Mouse (Mus musculus): ENCODE results near the gene Cilp2. TPM values are rescaled to one million over a fixed set of nuclear protein-coding genes. Genes with fewer than 3 reads are reported as not detected.

Cilp2 gene
- polyA plus RNA-seq, 1 experiment, result 0.36 TPM

GRCm38 (mm10) chr8:69888902-69889301 lies 1.4 kb upstream of the Cilp2 start:
- H3K27me3 ChIP-seq (ENCODE audit: control insufficient read depth, insufficient read depth, low read length), result no peaks in the 10 kb centered on the region; the same call in 1 of the 2 replicates
- TF ChIP-seq POLR2A (IDR thresholded peaks at IDR 0.05; ENCODE audit: control insufficient read depth, low read depth, low read length) (no peak), CTCF (IDR thresholded peaks at IDR 0.05; ENCODE audit: control insufficient read depth, insufficient read depth, insufficient replicate concordance, low read depth, low read length) (no peak)
- no peak overlapping the region for H3K27ac ChIP-seq (ENCODE audit: control insufficient read depth, insufficient read depth, low read depth, low read length)
- peaks cover 34% of the 10 kb centered on the region for H3K4me1 ChIP-seq (ENCODE audit: control insufficient read depth, insufficient read depth, low read length)
- H3K36me3 ChIP-seq (ENCODE audit: control insufficient read depth, insufficient read depth, low read length), result no peaks in the 10 kb centered on the region
- H3K4me3 ChIP-seq (ENCODE audit: control insufficient read depth, low read depth, low read length), result peak overlapping the region; percentile 5; the same call in 1 of the 2 replicates

- peak overlapping the region; percentile 41 for H3K4me3 ChIP-seq (ENCODE audit: control insufficient read depth, low read depth, low read length)
- H3K36me3 ChIP-seq (ENCODE audit: control insufficient read depth, insufficient read depth, low read length), result no peaks in the 10 kb centered on the region
- peaks cover 34% of the 10 kb centered on the region for H3K4me1 ChIP-seq (ENCODE audit: control insufficient read depth, insufficient read depth, low read length)
- TF ChIP-seq POLR2A (IDR thresholded peaks at IDR 0.05; ENCODE audit: control insufficient read depth, low read depth, low read length), result no peak
- TF ChIP-seq CTCF (IDR thresholded peaks at IDR 0.05; ENCODE audit: control insufficient read depth, insufficient read depth, insufficient replicate concordance, low read depth, low read length), result no peak
- no peak overlapping the region for H3K27ac ChIP-seq (ENCODE audit: control insufficient read depth, insufficient read depth, low read depth, low read length)
- no peaks in the 10 kb centered on the region; the same call in 1 of the 2 replicates for H3K27me3 ChIP-seq (ENCODE audit: control insufficient read depth, insufficient read depth, low read length)
Measured at GRCm38 (mm10) chr8:69888244-69888866, 868 bp upstream of the Cilp2 start.

- no peak overlapping the region for H3K4me3 ChIP-seq (ENCODE audit: control insufficient read depth, low read depth, low read length)
- no peaks in the 10 kb centered on the region for H3K36me3 ChIP-seq (ENCODE audit: control insufficient read depth, insufficient read depth, low read length)
- no peak overlapping the region for H3K27ac ChIP-seq (ENCODE audit: control insufficient read depth, insufficient read depth, low read depth, low read length)
- H3K27me3 ChIP-seq (ENCODE audit: control insufficient read depth, insufficient read depth, low read length), result no peaks in the 10 kb centered on the region; the same call in 1 of the 2 replicates
- no peak for TF ChIP-seq CTCF (IDR thresholded peaks at IDR 0.05; ENCODE audit: control insufficient read depth, insufficient read depth, insufficient replicate concordance, low read depth, low read length)
- H3K4me1 ChIP-seq (ENCODE audit: control insufficient read depth, insufficient read depth, low read length), result peaks cover 59% of the 10 kb centered on the region
Measured at GRCm38 (mm10) chr8:69884141-69884540, 3.3 kb downstream of the Cilp2 start.

- no peaks in the 10 kb centered on the region; the same call in 1 of the 2 replicates for H3K27me3 ChIP-seq (ENCODE audit: control insufficient read depth, insufficient read depth, low read length)
- TF ChIP-seq CTCF (IDR thresholded peaks at IDR 0.05; ENCODE audit: control insufficient read depth, insufficient read depth, insufficient replicate concordance, low read depth, low read length) (no peak), POLR2A (IDR thresholded peaks at IDR 0.05; ENCODE audit: control insufficient read depth, low read depth, low read length) (no peak)
- no peak overlapping the region for H3K27ac ChIP-seq (ENCODE audit: control insufficient read depth, insufficient read depth, low read depth, low read length)
- peak overlapping the region; percentile 74 for H3K4me3 ChIP-seq (ENCODE audit: control insufficient read depth, low read depth, low read length)
- H3K36me3 ChIP-seq (ENCODE audit: control insufficient read depth, insufficient read depth, low read length), result no peaks in the 10 kb centered on the region
- H3K4me1 ChIP-seq (ENCODE audit: control insufficient read depth, insufficient read depth, low read length), result peaks cover 48% of the 10 kb centered on the region
Measured at GRCm38 (mm10) chr8:69882833-69883600, 4.5 kb downstream of the Cilp2 start.

- peak overlapping the region; percentile 5 for H3K27ac ChIP-seq (ENCODE audit: control insufficient read depth, insufficient read depth, low read depth, low read length)
- H3K4me3 ChIP-seq (ENCODE audit: control insufficient read depth, low read depth, low read length), result peak overlapping the region; percentile 74
- no peak for TF ChIP-seq CTCF (IDR thresholded peaks at IDR 0.05; ENCODE audit: control insufficient read depth, insufficient read depth, insufficient replicate concordance, low read depth, low read length)
- 0 out of 2 replicates have a peak, but pooled peaks have one; percentile 9 for TF ChIP-seq POLR2A (IDR thresholded peaks at IDR 0.05; ENCODE audit: control insufficient read depth, low read depth, low read length)
- peaks cover 40% of the 10 kb centered on the region for H3K4me1 ChIP-seq (ENCODE audit: control insufficient read depth, insufficient read depth, low read length)
- no peaks in the 10 kb centered on the region for H3K36me3 ChIP-seq (ENCODE audit: control insufficient read depth, insufficient read depth, low read length)
- H3K27me3 ChIP-seq (ENCODE audit: control insufficient read depth, insufficient read depth, low read length), result no peaks in the 10 kb centered on the region; the same call in 1 of the 2 replicates
Measured at GRCm38 (mm10) chr8:69882021-69882756, 5.3 kb downstream of the Cilp2 start.

GRCm38 (mm10) chr8:69881261-69881865 lies 6.1 kb downstream of the Cilp2 start:
- TF ChIP-seq POLR2A (IDR thresholded peaks at IDR 0.05; ENCODE audit: control insufficient read depth, low read depth, low read length) (no peak), CTCF (IDR thresholded peaks at IDR 0.05; ENCODE audit: control insufficient read depth, insufficient read depth, insufficient replicate concordance, low read depth, low read length) (no peak)
- no peaks in the 10 kb centered on the region for H3K36me3 ChIP-seq (ENCODE audit: control insufficient read depth, insufficient read depth, low read length)
- peak overlapping the region; percentile 74 for H3K4me3 ChIP-seq (ENCODE audit: control insufficient read depth, low read depth, low read length)
- H3K4me1 ChIP-seq (ENCODE audit: control insufficient read depth, insufficient read depth, low read length), result peaks cover 38% of the 10 kb centered on the region
- peak overlapping the region; percentile 5 for H3K27ac ChIP-seq (ENCODE audit: control insufficient read depth, insufficient read depth, low read depth, low read length)
- no peaks in the 10 kb centered on the region for H3K27me3 ChIP-seq (ENCODE audit: control insufficient read depth, insufficient read depth, low read length)
